Mouse (Mus musculus) midbrain, embryonic 14.5 days (tissue): ENCODE measurements around the gene Tfrc. TPM values are rescaled to one million over a fixed set of nuclear protein-coding genes. Genes with fewer than 3 reads are reported as not detected.
A peak's percentile ranks its signal among the peaks of the same experiment; 100 is the strongest.

ENCODE experiments used
- ATAC-seq: fragments of 200-750 bp; cut with Nextera tagmentation; 2 replicates; pipeline ENCODE4 v1.8.0; 2017; ENCODE audit warnings: moderate number of reproducible peaks, moderate library complexity; ENCODE audit not compliant: low FRiP score, low TSS enrichment
- DNase-seq: peaks from one replicate; pipeline ENCODE4 v3.0.0-alpha.2; 2015
- H3K27ac ChIP-seq: fragments of 300-500 bp; sonication (generic); replicated peaks from 2 replicates; pipeline ENCODE4 v1.5.1; 2014; ENCODE audit warnings: mild to moderate bottlenecking, low read depth, low read length, moderate library complexity
- H3K27me3 ChIP-seq: fragments of 300-500 bp; sonication (generic); 2 replicates; pipeline ENCODE4 v1.6.1; 2014; ENCODE audit warnings: low read length, control low read depth, mixed read lengths; ENCODE audit not compliant: control insufficient read depth, insufficient read depth
- H3K36me3 ChIP-seq: fragments of 300-500 bp; sonication (generic); 2 replicates; pipeline ENCODE4 v1.6.1; 2014; ENCODE audit warnings: low read length, control low read depth; ENCODE audit not compliant: control insufficient read depth, insufficient read depth
- H3K4me1 ChIP-seq: fragments of 300-500 bp; sonication (generic); 2 replicates; pipeline ENCODE4 v1.6.1; 2014; ENCODE audit warnings: mild to moderate bottlenecking, antibody characterized with exemption, low read length, control low read depth; ENCODE audit not compliant: control insufficient read depth, insufficient read depth
- H3K4me2 ChIP-seq: fragments of 300-500 bp; sonication (generic); 2 replicates; pipeline ENCODE4 v1.6.1; 2014; ENCODE audit warnings: mild to moderate bottlenecking, low read length, moderate library complexity
- H3K4me3 ChIP-seq: fragments of 300-500 bp; sonication (generic); replicated peaks from 2 replicates; pipeline ENCODE4 v1.5.1; 2014; ENCODE audit warnings: low read depth, low read length
- H3K9ac ChIP-seq: fragments of 300-500 bp; sonication (generic); replicated peaks from 2 replicates; pipeline ENCODE4 v1.6.1; 2014; ENCODE audit warnings: mild to moderate bottlenecking, low read length, moderate library complexity
- H3K9me3 ChIP-seq: fragments of 300-500 bp; sonication (generic); 2 replicates; pipeline ENCODE4 v1.6.1; 2016; ENCODE audit warnings: low read length, control low read depth, mixed read lengths; ENCODE audit not compliant: control insufficient read depth
- WGBS: fragments of 180-500 bp; shearing (Covaris S2); extraction: QIAGEN DNeasy Blood & Tissue Kit; methylation state at CpG from one replicate; pipeline ENCODE4 v1.1.7; 2014; 5-methylcytosine and 5-hydroxymethylcytosine counted together
- polyA plus RNA-seq: library from polyadenylated mRNA; unstranded; fragments of >200 nt; fragmentation: Nextera tagmentation; extraction: Ambion mirVana; gene quantifications from 2 replicates; pipeline ENCODE4 v1.2.1, GENCODE M21; 2014

Gene Tfrc
- polyA plus RNA-seq, 1 experiment from 2014 or later: 69.8 TPM

- no peaks in the 10 kb centered on the region for H3K27me3 ChIP-seq
- peak; percentile 90 for DNase-seq
- H3K36me3 ChIP-seq: peaks cover 52% of the 10 kb centered on the region
- no peaks in the 10 kb centered on the region for H3K9me3 ChIP-seq
- no peaks in the 10 kb centered on the region for H3K4me1 ChIP-seq
- no peak overlapping the region for H3K4me2 ChIP-seq
- 30% methylated on average over 5 of the region's 5 CpGs for WGBS
- H3K9ac ChIP-seq: no peak overlapping the region
- no peak for ATAC-seq
- H3K4me3 ChIP-seq: no peak overlapping the region
- H3K27ac ChIP-seq: no peak overlapping the region
Observed at GRCm38 (mm10) chr16:32682194-32682593, 73.5 kb downstream of the Tfrc start.

Other genes starting within 250 kb of the Tfrc start
- not detected in 2 replicates for gene Tm4sf19, start 208.4 kb upstream of the Tfrc start, polyA plus RNA-seq
- gene Tctex1d2, start 189.2 kb upstream of the Tfrc start, polyA plus RNA-seq: 34.1 and 40.1 TPM in 2 replicates
- gene Pcyt1a, start 178.0 kb upstream of the Tfrc start, polyA plus RNA-seq: 34.9 and 57.0 TPM in 2 replicates
- gene Slc51a, start 121.0 kb upstream of the Tfrc start, polyA plus RNA-seq: 0.16 TPM in 1 of 2 replicates, not detected in the other
- gene Zdhhc19, start 112.7 kb upstream of the Tfrc start, polyA plus RNA-seq: not detected in 2 replicates
- 15.5 and 17.6 TPM in 2 replicates for gene Tnk2, start 35.0 kb downstream of the Tfrc start, polyA plus RNA-seq
- gene Muc4, start 127.0 kb downstream of the Tfrc start, polyA plus RNA-seq: 0.16 TPM in 1 of 2 replicates, not detected in the other
- not detected in 2 replicates for gene Muc20, start 188.5 kb downstream of the Tfrc start, polyA plus RNA-seq
- not detected in 2 replicates for gene Smbd1, start 201.6 kb downstream of the Tfrc start, polyA plus RNA-seq